Comparison of ENCODE assay signal across 16 mouse cellular contexts in the genomic region with DNA sequence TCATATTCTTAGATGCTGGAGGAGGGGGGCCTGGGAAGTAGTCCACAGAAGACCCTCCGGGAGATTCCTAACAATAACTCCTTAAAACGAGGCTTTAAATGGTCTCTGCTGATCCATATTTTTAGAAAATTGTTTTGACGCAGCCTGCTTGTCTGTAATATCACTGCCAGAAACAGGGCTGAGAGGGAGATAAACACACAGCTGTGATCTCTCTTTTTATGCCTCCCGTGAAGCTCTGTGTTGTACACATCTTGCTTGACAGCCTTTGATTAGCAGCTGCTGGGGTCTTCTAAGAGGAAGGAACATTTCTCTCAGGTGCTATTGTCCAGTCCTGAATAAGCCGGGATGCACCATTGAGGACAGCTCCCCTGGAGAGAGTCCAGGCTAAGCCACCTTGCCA.
"Had no signal": no experiment of that assay in that cellular context is flagged by ENCODE, and none has a peak within 500 bp of the region (broad histone marks: within the 10 kb centered on the region; RNA-seq: fewer than 3 reads in every experiment).

No protein-coding gene starts in this region.

- DNase-seq: kidney, postnatal 10 days; kidney, postnatal 4 days; lung, adult 2 months; lung, postnatal 36 days; right cerebral cortex, postnatal 14 days; thymus, adult 2 months; thymus, postnatal 25 days had no signal

- H3K4me1 ChIP-seq: liver, embryonic 15.5 days; neural tube, embryonic 12.5 days; stomach, embryonic 15.5 days had no signal

- ATAC-seq: lung, postnatal 0 days had no signal

- H3K4me3 ChIP-seq: layer of hippocampus, adult 2 months; limb, embryonic 13.5 days; liver, embryonic 15.5 days; midbrain, embryonic 12.5 days; myocyte; neural tube, embryonic 12.5 days; stomach, embryonic 15.5 days had no signal

- H3K27ac ChIP-seq: layer of hippocampus, adult 2 months; limb, embryonic 13.5 days; liver, embryonic 15.5 days; midbrain, embryonic 12.5 days; neural tube, embryonic 12.5 days; stomach, embryonic 15.5 days had no signal

- H3K4me2 ChIP-seq: limb, embryonic 13.5 days; liver, embryonic 11.5 days; liver, embryonic 15.5 days; midbrain, embryonic 12.5 days; neural tube, embryonic 12.5 days; stomach, embryonic 15.5 days had no signal

- H3K9ac ChIP-seq: limb, embryonic 13.5 days; liver, embryonic 15.5 days; midbrain, embryonic 12.5 days; neural tube, embryonic 12.5 days; stomach, embryonic 15.5 days had no signal

- H3K9me3 ChIP-seq: limb, embryonic 13.5 days; liver, embryonic 15.5 days; midbrain, embryonic 12.5 days; neural tube, embryonic 12.5 days; stomach, embryonic 15.5 days had no signal

- H3K27me3 ChIP-seq: limb, embryonic 13.5 days; liver, embryonic 15.5 days; midbrain, embryonic 12.5 days; neural tube, embryonic 12.5 days; stomach, embryonic 15.5 days had no signal

- H3K36me3 ChIP-seq: limb, embryonic 13.5 days; liver, embryonic 15.5 days; midbrain, embryonic 12.5 days; neural tube, embryonic 12.5 days; stomach, embryonic 15.5 days had no signal
